Mouse (Mus musculus) heart, embryonic 13.5 days (tissue): ENCODE data around the gene Gm10715. TPM values are rescaled to one million over a fixed set of nuclear protein-coding genes. Genes with fewer than 3 reads are reported as not detected.
"Not testable (repeated sequence)": the region's sequence is repeated elsewhere in the genome, so short reads cannot be mapped to it uniquely, and the experiment has no call there.

Source experiments
- ATAC-seq: fragments of 200-750 bp; cut with Nextera tagmentation; 2 replicates; pipeline ENCODE4 v1.8.0; 2017; ENCODE audit warnings: moderate TSS enrichment; ENCODE audit not compliant: insufficient number of reproducible peaks, low FRiP score, low TSS enrichment; ENCODE audit errors: extremely low read depth
- H3K27ac ChIP-seq: fragments of 300-500 bp; sonication (generic); replicated peaks from 2 replicates; pipeline ENCODE4 v1.5.1; 2015; ENCODE audit warnings: moderate library complexity, mild to moderate bottlenecking, inconsistent platforms
- H3K27me3 ChIP-seq: fragments of 300-500 bp; sonication (generic); replicated peaks from 2 replicates; pipeline ENCODE4 v1.6.1; 2015; ENCODE audit warnings: mild to moderate bottlenecking, inconsistent platforms
- H3K36me3 ChIP-seq: fragments of 300-500 bp; sonication (generic); 2 replicates; pipeline ENCODE4 v1.6.1; 2015; ENCODE audit warnings: mild to moderate bottlenecking, inconsistent platforms
- H3K4me1 ChIP-seq: fragments of 300-500 bp; sonication (generic); 2 replicates; pipeline ENCODE4 v1.6.1; 2015; ENCODE audit warnings: inconsistent platforms
- H3K4me2 ChIP-seq: fragments of 300-500 bp; sonication (generic); 2 replicates; pipeline ENCODE4 v1.6.1; 2015; ENCODE audit warnings: inconsistent platforms, mild to moderate bottlenecking, moderate library complexity
- H3K4me3 ChIP-seq: fragments of 300-500 bp; sonication (generic); 2 replicates; pipeline ENCODE4 v1.5.1; 2015; ENCODE audit warnings: moderate library complexity, mild to moderate bottlenecking, inconsistent platforms
- H3K9ac ChIP-seq: fragments of 300-500 bp; sonication (generic); 2 replicates; pipeline ENCODE4 v1.6.1; 2015; ENCODE audit warnings: inconsistent platforms, mild to moderate bottlenecking, moderate library complexity
- H3K9me3 ChIP-seq: fragments of 300-500 bp; sonication (generic); 2 replicates; pipeline ENCODE4 v1.6.1; 2016; ENCODE audit warnings: inconsistent platforms
- WGBS: fragments of 180-500 bp; shearing (Covaris S2); methylation state at CpG from one replicate; pipeline ENCODE4 v1.1.7; 2015; ENCODE audit warnings: mixed read lengths; 5-methylcytosine and 5-hydroxymethylcytosine counted together
- polyA plus RNA-seq: library from polyadenylated mRNA; unstranded; fragments of >200 nt; fragmentation: Nextera tagmentation; extraction: Ambion mirVana; gene quantifications from 2 replicates; pipeline ENCODE4 v1.2.1, GENCODE M21; 2015

The Gm10715 gene
- polyA plus RNA-seq, 1 experiment from 2014 or later = not detected

DNA sequence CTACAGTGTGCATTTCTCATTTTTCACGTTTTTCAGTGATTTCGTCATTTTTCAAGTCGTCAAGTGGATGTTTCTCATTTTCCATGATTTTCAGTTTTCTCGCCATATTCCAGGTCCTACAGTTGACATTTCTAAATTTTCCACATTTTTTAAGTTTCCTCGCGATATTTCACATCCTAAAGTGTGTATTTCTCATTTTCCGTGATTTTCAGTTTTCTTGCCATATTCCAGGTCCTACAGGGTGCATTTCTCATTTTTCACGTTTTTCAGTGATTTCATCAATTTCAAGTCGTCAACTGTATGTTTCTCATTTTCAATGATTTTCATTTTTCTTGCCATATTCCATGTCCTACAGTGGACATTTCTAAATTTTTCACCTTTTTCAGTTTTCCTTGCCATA lies 21.3 kb upstream of the Gm10715 start, which contains the start of gene Gm10720:
Gm10720 (plus strand) TSS at position 301 of the 400 bp plus-strand sequence.
- not testable (repeated sequence) for H3K27ac ChIP-seq, ATAC-seq, H3K9ac ChIP-seq, H3K27me3 ChIP-seq, H3K4me2 ChIP-seq, H3K4me1 ChIP-seq, H3K36me3 ChIP-seq, H3K4me3 ChIP-seq, H3K9me3 ChIP-seq
- 67% methylated on average over 5 of the region's 9 CpGs for WGBS

DNA sequence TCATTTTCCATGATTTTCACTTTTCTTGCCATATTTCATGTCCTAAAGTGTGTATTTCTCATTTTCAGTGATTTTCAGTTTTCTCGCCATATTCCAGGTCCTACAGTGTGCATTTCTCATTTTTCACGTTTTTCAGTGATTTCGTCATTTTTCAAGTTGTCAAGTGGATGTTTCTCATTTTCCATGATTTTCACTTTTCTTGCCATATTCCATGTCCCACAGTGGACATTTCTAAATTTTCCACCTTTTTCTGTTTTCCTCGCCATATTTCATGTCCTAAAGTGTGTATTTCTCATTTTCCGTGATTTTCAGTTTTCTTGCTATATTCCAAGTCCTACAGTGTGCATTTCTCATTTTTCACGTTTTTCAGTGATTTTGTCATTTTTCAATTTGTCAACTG lies 20.8 kb upstream of the Gm10715 start:
- H3K36me3 ChIP-seq, H3K4me1 ChIP-seq, H3K4me3 ChIP-seq, ATAC-seq, H3K9me3 ChIP-seq, H3K27ac ChIP-seq, H3K4me2 ChIP-seq, H3K9ac ChIP-seq, H3K27me3 ChIP-seq: not testable (repeated sequence)
- 69% methylated on average over 6 of the region's 6 CpGs for WGBS

DNA sequence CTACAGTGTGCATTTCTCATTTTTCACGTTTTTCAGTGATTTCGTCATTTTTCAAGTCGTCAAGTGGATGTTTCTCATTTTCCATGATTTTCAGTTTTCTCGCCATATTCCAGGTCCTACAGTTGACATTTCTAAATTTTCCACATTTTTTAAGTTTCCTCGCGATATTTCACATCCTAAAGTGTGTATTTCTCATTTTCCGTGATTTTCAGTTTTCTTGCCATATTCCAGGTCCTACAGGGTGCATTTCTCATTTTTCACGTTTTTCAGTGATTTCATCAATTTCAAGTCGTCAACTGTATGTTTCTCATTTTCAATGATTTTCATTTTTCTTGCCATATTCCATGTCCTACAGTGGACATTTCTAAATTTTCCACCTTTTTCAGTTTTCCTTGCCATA lies 19.6 kb upstream of the Gm10715 start, which contains the start of gene Gm10719:
Gm10719 (plus strand) TSS at position 301 of the 400 bp plus-strand sequence.
- not testable (repeated sequence) for H3K27ac ChIP-seq, H3K9me3 ChIP-seq, H3K4me3 ChIP-seq, H3K9ac ChIP-seq, H3K4me2 ChIP-seq, H3K36me3 ChIP-seq, H3K4me1 ChIP-seq, H3K27me3 ChIP-seq, ATAC-seq
- 47% methylated on average over 2 of the region's 9 CpGs for WGBS

DNA sequence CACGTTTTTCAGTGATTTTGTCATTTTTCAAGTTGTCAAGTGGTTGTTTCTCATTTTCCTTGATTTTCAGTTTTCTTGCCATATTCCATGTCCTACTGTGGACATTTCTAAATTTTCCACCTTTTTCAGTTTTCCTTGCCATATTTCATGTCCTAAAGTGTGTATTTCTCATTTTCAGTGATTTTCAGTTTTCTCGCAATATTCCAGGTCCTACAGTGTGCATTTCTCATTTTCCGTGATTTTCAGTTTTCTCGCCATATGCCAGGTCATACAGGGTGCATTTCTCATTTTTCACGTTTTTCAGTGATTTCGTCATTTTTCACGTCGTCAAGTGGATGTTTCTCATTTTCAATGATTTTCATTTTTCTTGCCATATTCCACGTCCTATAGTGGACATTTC lies 17.7 kb upstream of the Gm10715 start:
- H3K27me3 ChIP-seq, ATAC-seq, H3K4me3 ChIP-seq, H3K4me2 ChIP-seq, H3K36me3 ChIP-seq, H3K9ac ChIP-seq, H3K27ac ChIP-seq, H3K9me3 ChIP-seq, H3K4me1 ChIP-seq: not testable (repeated sequence)
- 58% methylated on average over 9 of the region's 9 CpGs for WGBS

DNA sequence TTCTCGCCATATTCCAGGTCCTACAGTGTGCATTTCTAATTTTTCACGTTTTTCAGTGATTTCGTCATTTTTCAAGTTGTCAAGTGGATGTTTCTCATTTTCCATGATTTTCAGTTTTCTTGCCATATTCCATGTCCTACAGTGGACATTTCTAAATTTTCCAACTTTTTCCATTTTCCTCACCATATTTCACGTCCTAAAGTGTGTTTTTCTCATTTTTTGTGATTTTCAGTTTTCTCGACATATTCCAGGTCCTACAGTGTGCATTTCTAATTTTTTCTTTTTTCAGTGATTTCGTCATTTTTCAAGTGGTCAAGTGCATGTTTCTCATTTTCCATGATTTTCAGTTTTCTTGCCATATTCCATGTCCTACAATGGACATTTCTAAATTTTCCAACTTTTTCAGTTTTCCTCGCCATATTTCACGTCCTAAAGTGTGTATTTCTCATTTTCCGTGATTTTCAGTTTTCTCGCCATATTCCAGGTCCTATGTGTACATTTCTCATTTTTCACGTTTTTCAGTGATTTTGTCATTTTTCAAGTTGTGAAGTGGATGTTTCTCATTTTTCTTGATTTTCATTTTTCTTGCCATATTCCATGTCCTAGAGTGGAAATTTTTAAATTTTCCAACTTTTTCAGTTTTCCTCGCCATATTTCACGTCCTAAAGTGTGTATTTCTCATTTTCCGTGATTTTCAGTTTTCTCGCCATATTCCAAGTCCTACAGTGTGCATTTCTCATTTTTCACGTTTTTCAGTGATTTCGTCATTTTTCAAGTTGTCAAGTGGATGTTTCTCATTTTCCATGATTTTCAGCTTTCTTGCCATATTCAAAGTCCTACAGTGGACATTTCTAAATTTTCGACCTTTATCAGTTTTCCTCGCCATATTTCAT lies 16.6 kb upstream of the Gm10715 start:
- not testable (repeated sequence) for H3K4me3 ChIP-seq, H3K4me1 ChIP-seq, ATAC-seq, H3K36me3 ChIP-seq, H3K9ac ChIP-seq, H3K27me3 ChIP-seq, H3K9me3 ChIP-seq, H3K27ac ChIP-seq, H3K4me2 ChIP-seq
- 67% methylated on average over 17 of the region's 19 CpGs for WGBS

DNA sequence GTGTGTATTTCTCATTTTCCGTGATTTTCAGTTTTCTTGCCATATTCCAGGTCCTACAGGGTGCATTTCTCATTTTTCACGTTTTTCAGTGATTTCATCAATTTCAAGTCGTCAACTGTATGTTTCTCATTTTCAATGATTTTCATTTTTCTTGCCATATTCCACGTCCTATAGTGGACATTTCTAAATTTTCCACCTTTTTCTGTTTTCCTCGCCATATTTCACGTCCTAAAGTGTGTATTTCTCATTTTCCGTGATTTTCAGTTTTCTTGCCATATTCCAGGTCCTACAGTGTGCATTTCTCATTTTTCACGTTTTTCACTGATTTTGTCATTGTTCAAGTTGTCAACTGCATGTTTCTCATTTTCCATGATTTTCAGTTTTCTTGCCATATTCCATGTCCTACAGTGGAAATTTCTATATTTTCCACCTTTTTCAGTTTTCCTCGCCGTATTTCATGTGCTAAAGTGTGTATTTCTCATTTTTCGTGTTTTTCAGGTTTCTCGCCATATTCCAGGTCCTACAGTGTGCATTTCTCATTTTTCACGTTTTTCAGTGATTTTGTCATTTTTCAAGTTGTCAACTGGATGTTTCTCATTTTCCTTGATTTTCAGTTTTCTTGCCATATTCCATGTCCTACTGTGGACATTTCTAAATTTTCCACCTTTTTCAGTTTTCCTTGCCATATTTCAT lies 14.2 kb upstream of the Gm10715 start:
- not testable (repeated sequence) for H3K4me3 ChIP-seq, H3K36me3 ChIP-seq, ATAC-seq, H3K27me3 ChIP-seq, H3K9me3 ChIP-seq, H3K27ac ChIP-seq, H3K4me2 ChIP-seq, H3K9ac ChIP-seq, H3K4me1 ChIP-seq
- WGBS = 68% methylated on average over 11 of the region's 13 CpGs

DNA sequence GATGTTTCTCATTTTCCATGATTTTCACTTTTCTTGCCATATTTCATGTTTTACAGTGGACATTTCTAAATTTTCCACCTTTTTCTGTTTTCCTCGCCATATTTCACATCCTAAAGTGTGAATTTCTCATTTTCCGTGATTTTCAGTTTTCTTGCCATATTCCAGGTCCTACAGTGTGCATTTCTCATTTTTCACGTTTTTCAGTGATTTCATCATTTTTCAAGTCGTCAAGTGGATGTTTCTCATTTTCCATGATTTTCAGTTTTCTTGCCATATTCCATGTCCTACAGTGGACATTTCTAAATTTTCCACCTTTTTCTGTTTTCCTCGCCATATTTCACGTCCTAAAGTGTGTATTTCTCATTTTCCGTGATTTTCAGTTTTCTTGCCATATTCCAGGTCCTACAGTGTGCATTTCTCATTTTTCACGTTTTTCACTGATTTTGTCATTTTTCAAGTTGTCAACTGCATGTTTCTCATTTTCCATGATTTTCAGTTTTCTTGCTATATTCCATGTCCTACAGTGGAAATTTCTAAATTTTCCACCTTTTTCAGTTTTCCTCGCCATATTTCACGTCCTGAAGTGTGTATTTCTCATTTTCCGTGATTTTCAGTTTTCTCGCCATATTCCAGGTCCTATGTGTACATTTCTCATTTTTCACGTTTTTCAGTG lies 13.2 kb upstream of the Gm10715 start, which contains the start of gene Gm10718:
Gm10718 (plus strand) TSS at position 236 of the 673 bp plus-strand sequence.
- not testable (repeated sequence) for H3K9ac ChIP-seq, H3K4me3 ChIP-seq, H3K36me3 ChIP-seq, H3K4me2 ChIP-seq, H3K4me1 ChIP-seq, H3K9me3 ChIP-seq, H3K27me3 ChIP-seq, ATAC-seq, H3K27ac ChIP-seq
- 67% methylated on average over 12 of the region's 13 CpGs for WGBS

DNA sequence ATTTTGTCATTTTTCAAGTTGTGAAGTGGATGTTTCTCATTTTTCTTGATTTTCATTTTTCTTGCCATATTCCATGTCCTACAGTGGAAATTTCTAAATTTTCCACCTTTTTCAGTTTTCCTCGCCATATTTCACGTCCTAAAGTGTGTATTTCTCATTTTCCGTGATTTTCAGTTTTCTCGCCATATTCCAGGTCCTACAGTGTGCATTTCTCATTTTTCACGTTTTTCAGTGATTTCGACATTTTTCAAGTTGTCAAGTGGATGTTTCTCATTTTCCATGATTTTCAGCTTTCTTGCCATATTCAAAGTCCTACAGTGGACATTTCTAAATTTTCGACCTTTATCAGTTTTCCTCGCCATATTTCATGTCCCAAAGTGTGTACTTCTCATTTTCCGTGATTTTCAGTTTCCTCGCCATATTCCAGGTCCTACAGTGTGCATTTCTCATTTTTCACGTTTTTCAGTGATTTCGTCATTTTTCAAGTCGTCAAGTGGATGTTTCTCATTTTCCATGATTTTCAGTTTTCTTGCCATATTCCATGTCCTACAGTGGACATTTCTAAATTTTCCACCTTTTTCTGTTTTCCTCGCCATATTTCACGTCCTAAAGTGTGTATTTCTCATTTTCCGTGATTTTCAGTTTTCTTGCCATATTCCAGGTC lies 12.6 kb upstream of the Gm10715 start:
- H3K36me3 ChIP-seq, H3K27me3 ChIP-seq, H3K4me2 ChIP-seq, H3K9me3 ChIP-seq, ATAC-seq, H3K4me3 ChIP-seq, H3K4me1 ChIP-seq, H3K27ac ChIP-seq, H3K9ac ChIP-seq: not testable (repeated sequence)
- 69% methylated on average over 16 of the region's 16 CpGs for WGBS

DNA sequence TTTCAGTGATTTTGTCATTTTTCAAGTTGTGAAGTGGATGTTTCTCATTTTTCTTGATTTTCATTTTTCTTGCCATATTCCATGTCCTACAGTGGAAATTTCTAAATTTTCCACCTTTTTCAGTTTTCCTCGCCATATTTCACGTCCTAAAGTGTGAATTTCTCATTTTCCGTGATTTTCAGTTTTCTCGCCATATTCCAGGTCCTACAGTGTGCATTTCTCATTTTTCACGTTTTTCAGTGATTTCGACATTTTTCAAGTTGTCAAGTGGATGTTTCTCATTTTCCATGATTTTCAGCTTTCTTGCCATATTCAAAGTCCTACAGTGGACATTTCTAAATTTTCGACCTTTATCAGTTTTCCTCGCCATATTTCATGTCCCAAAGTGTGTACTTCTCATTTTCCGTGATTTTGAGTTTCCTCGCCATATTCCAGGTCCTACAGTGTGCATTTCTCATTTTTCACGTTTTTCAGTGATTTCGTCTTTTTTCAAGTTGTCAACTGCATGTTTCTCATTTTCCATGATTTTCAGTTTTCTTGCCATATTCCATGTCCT lies 11.7 kb upstream of the Gm10715 start, which contains the start of gene Gm10717:
Gm10717 (plus strand) TSS at position 506 of the 556 bp plus-strand sequence.
- H3K27ac ChIP-seq, H3K4me1 ChIP-seq, H3K27me3 ChIP-seq, H3K9ac ChIP-seq, H3K4me2 ChIP-seq, H3K9me3 ChIP-seq, ATAC-seq, H3K4me3 ChIP-seq, H3K36me3 ChIP-seq: not testable (repeated sequence)
- 65% methylated on average over 12 of the region's 12 CpGs for WGBS

DNA sequence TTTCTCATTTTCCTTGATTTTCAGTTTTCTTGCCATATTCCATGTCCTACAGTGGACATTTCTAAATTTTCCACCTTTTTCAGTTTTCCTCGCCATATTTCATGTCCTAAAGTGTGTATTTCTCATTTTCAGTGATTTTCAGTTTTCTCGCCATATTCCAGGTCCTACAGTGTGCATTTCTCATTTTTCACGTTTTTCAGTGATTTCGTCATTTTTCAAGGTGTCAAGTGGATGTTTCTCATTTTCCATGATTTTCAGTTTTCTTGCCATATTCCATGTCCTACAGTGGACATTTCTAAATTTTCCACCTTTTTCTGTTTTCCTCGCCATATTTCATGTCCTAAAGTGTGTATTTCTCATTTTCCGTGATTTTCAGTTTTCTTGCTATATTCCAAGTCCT lies 11.0 kb upstream of the Gm10715 start:
- ATAC-seq, H3K27me3 ChIP-seq: not testable (repeated sequence)

DNA sequence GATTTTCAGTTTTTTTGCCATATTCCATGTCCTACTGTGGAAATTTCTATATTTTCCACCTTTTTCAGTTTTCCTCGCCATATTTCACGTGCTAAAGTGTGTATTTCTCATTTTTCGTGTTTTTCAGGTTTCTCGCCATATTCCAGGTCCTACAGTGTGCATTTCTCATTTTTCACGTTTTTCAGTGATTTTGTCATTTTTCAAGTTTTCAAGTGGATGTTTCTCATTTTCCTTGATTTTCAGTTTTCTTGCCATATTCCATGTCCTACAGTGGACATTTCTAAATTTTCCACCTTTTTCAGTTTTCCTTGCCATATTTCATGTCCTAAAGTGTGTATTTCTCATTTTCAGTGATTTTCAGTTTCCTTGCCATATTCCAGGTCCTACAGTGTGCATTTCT lies 10.5 kb upstream of the Gm10715 start:
- not testable (repeated sequence) for H3K9ac ChIP-seq, H3K4me1 ChIP-seq, H3K4me3 ChIP-seq, H3K27ac ChIP-seq, H3K36me3 ChIP-seq, H3K9me3 ChIP-seq, H3K4me2 ChIP-seq, H3K27me3 ChIP-seq, ATAC-seq
- 70% methylated on average over 5 of the region's 5 CpGs for WGBS

More for the DNA sequence above, 11.0 kb upstream of the Gm10715 start:
- H3K36me3 ChIP-seq, H3K27ac ChIP-seq, H3K4me2 ChIP-seq, H3K9me3 ChIP-seq, H3K9ac ChIP-seq, H3K4me1 ChIP-seq, H3K4me3 ChIP-seq: not testable (repeated sequence)
- WGBS = 63% methylated on average over 5 of the region's 6 CpGs
